Mouse (Mus musculus): ENCODE measurements around the gene Tmem88. TPM values are rescaled to one million over a fixed set of nuclear protein-coding genes. Genes with fewer than 3 reads are reported as not detected.
A peak's percentile ranks its signal among the peaks of the same experiment; 100 is the strongest.

Tmem88 gene
- total and polyA plus RNA-seq, 2 experiments from 2014 or later, result 2.0 to 6.8 TPM

DNA sequence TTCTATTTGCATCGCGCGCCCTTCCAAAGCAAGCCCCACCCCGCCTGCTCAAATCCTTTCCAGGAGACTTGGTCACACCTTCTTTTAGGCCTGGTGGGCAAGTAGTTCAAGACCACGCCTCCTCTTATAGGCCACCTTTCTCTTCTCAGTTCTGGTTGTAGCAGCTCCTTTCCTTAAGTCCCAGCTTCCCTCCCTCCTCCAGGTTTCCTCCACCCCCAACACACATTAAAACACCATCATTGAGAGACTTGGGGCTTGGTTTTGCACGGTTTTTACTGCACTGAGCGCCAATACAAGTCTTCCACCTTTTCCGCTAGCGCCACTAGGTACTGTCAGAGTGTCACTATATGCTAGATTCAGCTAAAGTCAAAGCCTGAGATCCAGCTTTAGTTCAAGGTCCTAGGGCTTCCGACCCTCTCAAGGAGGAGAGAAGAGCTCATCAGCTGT is 22.5 kb upstream of the Tmem88 start:
- TF ChIP-seq CTCF (IDR thresholded peaks at IDR 0.05; ENCODE audit: low read depth), result no peak

DNA sequence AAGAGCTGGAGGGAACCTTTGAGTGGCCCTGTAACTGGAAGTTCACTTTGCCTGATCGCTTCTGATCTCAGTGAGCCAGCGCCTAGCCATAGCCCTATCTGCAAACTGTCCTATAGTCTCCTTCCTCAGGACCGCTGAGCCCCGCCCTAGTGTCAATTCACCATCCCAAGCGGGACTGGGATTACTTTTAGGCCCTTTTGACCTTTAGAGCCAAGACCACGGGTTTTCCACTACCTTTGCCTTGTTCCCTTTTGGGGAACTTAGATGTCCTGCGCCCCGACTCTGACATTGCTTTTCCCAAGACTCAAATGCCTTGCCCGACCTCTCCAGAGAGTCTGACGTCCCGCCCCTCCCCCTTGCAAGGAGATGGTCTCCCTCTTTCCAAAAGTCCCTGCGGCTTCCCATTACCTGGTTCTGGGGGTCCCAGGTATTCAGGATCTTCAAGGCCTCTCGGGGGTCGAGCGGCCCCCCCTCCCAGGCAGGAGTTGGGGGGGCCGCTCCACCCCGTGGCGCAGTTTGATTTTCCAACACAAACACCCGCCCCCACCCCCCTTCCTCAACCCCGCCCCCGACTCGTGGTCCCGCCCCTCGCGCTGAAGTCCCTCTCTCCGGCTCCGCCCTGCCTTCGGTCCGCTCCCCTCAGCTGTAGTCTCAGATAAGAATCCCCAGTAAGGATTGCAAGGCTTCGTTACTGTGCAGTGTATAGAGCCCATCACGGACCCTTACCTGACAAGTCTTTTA is 21.9 kb upstream of the Tmem88 start:
- WGBS, result 3% methylated on average over 31 of the region's 31 CpGs
- no peak for TF ChIP-seq CTCF (IDR thresholded peaks at IDR 0.05; ENCODE audit: low read depth)
- ATAC-seq (no peak), DNase-seq (no peak)
- Histone ChIP-seq H3K9me3 (ENCODE audit: low read length) (no peaks in the 10 kb centered on the region), H3K27me3 (ENCODE audit: insufficient read depth, low read length) (peaks cover 19% of the 10 kb centered on the region), H3K4me3 (ENCODE audit: low read depth, low read length) (peak overlapping the region; percentile 71), H3K9ac (no peak overlapping the region; the same call in 1 of the 2 replicates), H3K27ac (ENCODE audit: low read depth, low read length) (no peak overlapping the region), H3K36me3 (ENCODE audit: insufficient read depth) (no peaks in the 10 kb centered on the region), H3K4me1 (ENCODE audit: insufficient read depth) (peaks cover 18% of the 10 kb centered on the region), H3K4me2 (ENCODE audit: low read depth) (peak overlapping the region; percentile 98)

More for the DNA sequence above, 22.5 kb upstream of the Tmem88 start:
- peaks cover 18% of the 10 kb centered on the region for H3K4me1 ChIP-seq (ENCODE audit: insufficient read depth)
- no peak overlapping the region for H3K27ac ChIP-seq (ENCODE audit: low read depth, low read length)
- peak overlapping the region; percentile 98 for H3K4me2 ChIP-seq (ENCODE audit: low read depth)
- no peak for ATAC-seq
- peaks cover 19% of the 10 kb centered on the region for H3K27me3 ChIP-seq (ENCODE audit: insufficient read depth, low read length)
- no peaks in the 10 kb centered on the region for H3K9me3 ChIP-seq (ENCODE audit: low read length)
- peak overlapping the region; percentile 71 for H3K4me3 ChIP-seq (ENCODE audit: low read depth, low read length)
- H3K9ac ChIP-seq, result no peak overlapping the region; the same call in 1 of the 2 replicates
- no peak for DNase-seq
- WGBS, result 12% methylated on average over 10 of the region's 10 CpGs
- no peaks in the 10 kb centered on the region for H3K36me3 ChIP-seq (ENCODE audit: insufficient read depth)

DNA sequence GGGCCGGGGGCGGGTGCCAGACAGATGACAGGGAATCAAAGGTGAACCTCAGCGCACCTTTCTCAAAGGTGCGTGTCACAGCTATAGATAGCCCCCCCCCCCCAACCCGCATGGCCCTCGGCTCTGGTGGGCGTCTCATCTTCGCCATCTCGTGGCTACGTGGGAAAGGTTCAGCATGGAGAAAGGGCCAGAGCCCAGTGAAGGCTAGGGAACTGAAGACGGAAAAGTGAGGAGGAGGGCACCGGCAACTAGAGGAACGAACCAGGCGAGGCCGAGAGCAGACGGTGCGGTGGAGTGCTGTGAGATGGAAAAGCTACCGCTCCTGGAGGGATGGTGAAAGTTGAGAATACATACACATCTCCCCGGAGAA is 21.4 kb upstream of the Tmem88 start:
- ATAC-seq (no peak), DNase-seq (peak; percentile 45)
- Histone ChIP-seq H3K9ac (peak overlapping the region; percentile 37), H3K4me3 (ENCODE audit: low read depth, low read length) (peak overlapping the region; percentile 71), H3K4me1 (ENCODE audit: insufficient read depth) (peaks cover 21% of the 10 kb centered on the region), H3K36me3 (ENCODE audit: insufficient read depth) (no peaks in the 10 kb centered on the region), H3K27ac (ENCODE audit: low read depth, low read length) (peak overlapping the region; percentile 75), H3K9me3 (ENCODE audit: low read length) (no peaks in the 10 kb centered on the region), H3K4me2 (ENCODE audit: low read depth) (peak overlapping the region; percentile 98), H3K27me3 (ENCODE audit: insufficient read depth, low read length) (peaks cover 19% of the 10 kb centered on the region)
- under 1% methylated on average over 19 of the region's 19 CpGs for WGBS
- peak; percentile 68 for TF ChIP-seq CTCF (IDR thresholded peaks at IDR 0.05; ENCODE audit: low read depth)

DNA sequence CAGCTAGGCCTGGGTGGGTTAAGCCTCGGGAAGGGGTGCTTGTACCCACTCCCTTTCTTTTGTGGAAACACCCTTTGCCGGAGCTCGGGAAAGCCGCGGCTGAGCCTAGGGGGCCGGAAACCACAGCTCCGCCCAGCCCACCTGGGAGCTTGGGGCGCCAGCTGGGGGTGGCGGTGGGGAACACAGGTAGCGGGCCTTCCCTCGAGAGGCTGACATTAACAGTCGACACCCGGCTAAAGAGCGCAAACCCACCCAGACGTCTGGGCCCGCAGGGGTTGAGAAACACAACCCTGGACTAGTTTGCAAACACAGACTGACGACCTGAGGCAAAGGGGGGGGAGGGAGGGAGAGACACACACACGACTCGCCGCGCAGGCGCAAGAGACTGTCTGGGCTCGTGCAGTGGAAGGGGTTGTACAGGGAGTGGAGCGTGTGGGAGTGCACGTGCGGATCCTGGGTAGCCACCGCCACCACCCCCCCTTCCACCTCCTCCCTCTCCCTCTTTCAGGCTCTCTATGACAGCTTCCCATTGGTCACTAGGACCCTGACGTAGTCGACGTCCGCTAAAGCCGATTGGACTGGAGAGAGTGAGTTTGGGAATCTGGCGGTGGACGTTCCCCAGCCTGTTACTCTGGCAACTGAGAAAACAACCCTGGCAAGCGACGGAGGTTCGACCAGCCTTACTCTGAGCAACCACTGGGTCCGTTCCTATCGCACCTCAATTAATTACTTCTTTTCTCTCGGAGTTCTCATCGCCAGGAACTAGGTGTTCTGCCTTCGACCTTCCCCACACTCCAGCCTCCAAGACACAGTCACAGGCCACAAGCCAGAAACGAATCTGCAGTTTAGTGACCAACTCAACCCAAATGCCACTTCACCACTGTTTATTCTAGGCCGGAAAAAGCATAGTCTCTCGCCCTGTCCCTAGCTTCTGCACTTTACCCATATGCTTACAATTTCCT is 20.7 kb upstream of the Tmem88 start:
- peak; percentile 90 for ATAC-seq
- no peak; the same call in 1 of the 2 replicates for TF ChIP-seq CTCF (IDR thresholded peaks at IDR 0.05; ENCODE audit: low read depth)
- H3K27ac ChIP-seq (ENCODE audit: low read depth, low read length), result peak overlapping the region; percentile 99
- 2% methylated on average over 45 of the region's 45 CpGs for WGBS
- peak overlapping the region; percentile 98 for H3K4me2 ChIP-seq (ENCODE audit: low read depth)
- H3K4me1 ChIP-seq (ENCODE audit: insufficient read depth), result peaks cover 27% of the 10 kb centered on the region
- peak; percentile 97 for DNase-seq
- peak overlapping the region; percentile 65 for H3K9ac ChIP-seq
- H3K4me3 ChIP-seq (ENCODE audit: low read depth, low read length), result peak overlapping the region; percentile 71
- H3K36me3 ChIP-seq (ENCODE audit: insufficient read depth), result no peaks in the 10 kb centered on the region
- H3K27me3 ChIP-seq (ENCODE audit: insufficient read depth, low read length), result peaks cover 19% of the 10 kb centered on the region
- no peaks in the 10 kb centered on the region for H3K9me3 ChIP-seq (ENCODE audit: low read length)

DNA sequence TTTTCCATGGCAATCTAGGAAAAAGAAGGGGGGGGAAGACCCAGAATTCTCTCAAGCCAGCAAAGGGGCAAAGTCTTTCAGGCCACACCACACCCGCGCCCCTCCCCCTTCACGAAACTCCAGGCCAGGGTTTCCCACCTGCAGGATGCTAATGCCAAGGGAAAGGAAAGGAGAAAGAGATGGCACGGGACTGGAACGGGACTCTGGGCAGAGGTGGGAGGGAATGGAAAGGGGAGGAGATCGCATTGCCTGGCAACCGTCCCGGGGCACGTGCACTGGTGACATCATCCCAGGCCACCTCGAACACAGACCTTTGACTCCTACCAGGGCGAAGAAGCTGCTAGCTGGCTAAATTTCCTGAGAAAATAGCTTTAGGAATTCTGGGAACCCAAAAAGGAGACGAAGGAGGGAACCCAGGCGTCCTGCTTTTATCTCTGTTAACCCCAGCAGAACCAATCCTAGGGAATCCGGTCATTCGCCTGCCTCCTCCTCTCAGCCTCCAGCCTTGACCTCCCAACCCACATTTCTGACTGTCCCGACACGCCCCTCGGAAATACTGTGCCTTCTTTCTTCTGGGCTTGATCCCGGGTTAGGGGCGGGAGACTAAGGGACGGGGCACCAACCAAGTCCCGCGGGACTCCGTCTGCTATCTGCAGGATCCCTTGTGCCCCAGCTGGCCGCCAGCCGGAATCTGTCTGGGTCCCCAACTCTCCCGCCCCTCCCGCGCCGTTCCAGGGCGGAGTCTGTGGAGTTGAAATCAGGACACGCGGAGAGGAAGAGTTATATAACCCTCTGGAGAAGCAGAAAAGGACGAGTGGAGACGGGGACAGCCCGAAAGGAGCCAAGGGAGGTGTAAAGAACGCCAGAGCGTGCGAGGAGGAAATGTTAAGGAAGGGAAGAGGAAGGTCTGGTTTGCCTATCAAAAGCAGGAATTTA is 19.7 kb upstream of the Tmem88 start:
- Histone ChIP-seq H3K36me3 (ENCODE audit: insufficient read depth) (peaks cover 4% of the 10 kb centered on the region), H3K4me2 (ENCODE audit: low read depth) (peak overlapping the region; percentile 98), H3K27ac (ENCODE audit: low read depth, low read length) (peak overlapping the region; percentile 99), H3K4me3 (ENCODE audit: low read depth, low read length) (peak overlapping the region; percentile 71), H3K9ac (peak overlapping the region; percentile 65), H3K27me3 (ENCODE audit: insufficient read depth, low read length) (peaks cover 19% of the 10 kb centered on the region), H3K9me3 (ENCODE audit: low read length) (no peaks in the 10 kb centered on the region), H3K4me1 (ENCODE audit: insufficient read depth) (peaks cover 38% of the 10 kb centered on the region)
- no peak for TF ChIP-seq CTCF (IDR thresholded peaks at IDR 0.05; ENCODE audit: low read depth)
- under 1% methylated on average over 39 of the region's 39 CpGs for WGBS
- ATAC-seq (peak; percentile 30), DNase-seq (peak; percentile 93)

DNA sequence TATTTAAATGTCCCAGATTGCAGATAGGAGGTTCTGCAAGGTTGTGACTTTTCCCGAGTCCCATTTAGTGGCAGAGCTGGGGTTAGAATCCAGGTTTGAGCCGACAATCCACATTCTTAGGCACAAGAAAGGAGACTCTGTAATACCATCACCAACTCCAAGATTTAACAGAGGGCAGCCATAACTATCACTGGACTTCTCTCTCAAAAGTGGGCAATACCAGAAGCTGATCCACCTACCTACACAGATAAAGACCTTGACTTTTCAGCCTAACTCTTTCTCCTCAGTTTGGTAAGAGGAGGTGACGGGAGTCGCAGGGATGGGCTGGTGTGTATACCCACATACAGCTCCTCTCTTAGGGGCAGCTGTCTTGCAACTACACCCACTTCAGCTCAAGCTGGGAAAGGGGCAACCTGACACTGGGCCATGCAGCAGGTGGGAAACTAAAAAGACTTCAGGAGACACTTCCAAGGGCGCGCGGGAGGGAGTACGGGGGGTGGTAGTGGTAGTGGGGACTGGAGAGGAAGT is 19.0 kb upstream of the Tmem88 start:
- Histone ChIP-seq H3K9ac (peak overlapping the region; percentile 65), H3K9me3 (ENCODE audit: low read length) (no peaks in the 10 kb centered on the region), H3K4me3 (ENCODE audit: low read depth, low read length) (peak overlapping the region; percentile 71), H3K4me1 (ENCODE audit: insufficient read depth) (peaks cover 45% of the 10 kb centered on the region), H3K36me3 (ENCODE audit: insufficient read depth) (peaks cover 10% of the 10 kb centered on the region), H3K4me2 (ENCODE audit: low read depth) (peak overlapping the region; percentile 98), H3K27ac (ENCODE audit: low read depth, low read length) (peak overlapping the region; percentile 99), H3K27me3 (ENCODE audit: insufficient read depth, low read length) (peaks cover 15% of the 10 kb centered on the region; the same call in 1 of the 2 replicates)
- DNase-seq (no peak), ATAC-seq (no peak)
- TF ChIP-seq CTCF (IDR thresholded peaks at IDR 0.05; ENCODE audit: low read depth), result no peak
- WGBS, result 2% methylated on average over 8 of the region's 8 CpGs
